Mouse (Mus musculus) neural tube, embryonic 14.5 days (tissue): ENCODE results near the gene Nrxn3. TPM values are rescaled to one million over a fixed set of nuclear protein-coding genes. Genes with fewer than 3 reads are reported as not detected.

Experiments
- ATAC-seq: fragments of 200-750 bp; cut with Nextera tagmentation; 2 replicates; pipeline ENCODE4 v1.8.0; 2017; ENCODE audit warnings: low read depth, mild to moderate bottlenecking, moderate TSS enrichment, moderate library complexity
- H3K27ac ChIP-seq: fragments of 300-500 bp; sonication (generic); 2 replicates; pipeline ENCODE4 v1.5.1; 2014; ENCODE audit warnings: low read depth, mild to moderate bottlenecking, control low read depth, low read length, moderate library complexity, mixed read lengths
- H3K27me3 ChIP-seq: fragments of 300-500 bp; sonication (generic); 2 replicates; pipeline ENCODE4 v1.6.1; 2014; ENCODE audit warnings: low read length; ENCODE audit not compliant: control insufficient read depth, insufficient read depth
- H3K36me3 ChIP-seq: fragments of 300-500 bp; sonication (generic); 2 replicates; pipeline ENCODE4 v1.6.1; 2014; ENCODE audit warnings: low read length, mixed read lengths; ENCODE audit not compliant: control insufficient read depth, insufficient read depth
- H3K4me1 ChIP-seq: fragments of 300-500 bp; sonication (generic); 2 replicates; pipeline ENCODE4 v1.6.1; 2014; ENCODE audit warnings: low read length; ENCODE audit not compliant: control insufficient read depth, insufficient read depth
- H3K4me2 ChIP-seq: fragments of 300-500 bp; sonication (generic); 2 replicates; pipeline ENCODE4 v1.6.1; 2014; ENCODE audit warnings: mild to moderate bottlenecking, low read depth, low read length, control low read depth
- H3K4me3 ChIP-seq: fragments of 300-500 bp; sonication (generic); 2 replicates; pipeline ENCODE4 v1.5.1; 2014; ENCODE audit warnings: low read depth, low read length, control low read depth, mixed read lengths
- H3K9ac ChIP-seq: fragments of 300-500 bp; sonication (generic); replicated peaks from 2 replicates; pipeline ENCODE4 v1.6.1; 2014; ENCODE audit warnings: low read depth, mild to moderate bottlenecking, control low read depth, low read length, mixed read lengths
- H3K9me3 ChIP-seq: fragments of 300-500 bp; sonication (generic); 2 replicates; pipeline ENCODE4 v1.6.1; 2016; ENCODE audit warnings: low read length; ENCODE audit not compliant: control insufficient read depth
- WGBS: fragments of 180-500 bp; shearing (Covaris S2); extraction: QIAGEN DNeasy Blood & Tissue Kit; methylation state at CpG from one replicate; pipeline ENCODE4 v1.1.7; 2014; 5-methylcytosine and 5-hydroxymethylcytosine counted together
- polyA plus RNA-seq: library from polyadenylated mRNA; unstranded; fragments of >200 nt; fragmentation: Nextera tagmentation; extraction: Ambion mirVana; gene quantifications from 2 replicates; pipeline ENCODE4 v1.2.1, GENCODE M21; 2014

Gene Nrxn3
- polyA plus RNA-seq, 1 experiment from 2014 or later: 159 TPM

DNA sequence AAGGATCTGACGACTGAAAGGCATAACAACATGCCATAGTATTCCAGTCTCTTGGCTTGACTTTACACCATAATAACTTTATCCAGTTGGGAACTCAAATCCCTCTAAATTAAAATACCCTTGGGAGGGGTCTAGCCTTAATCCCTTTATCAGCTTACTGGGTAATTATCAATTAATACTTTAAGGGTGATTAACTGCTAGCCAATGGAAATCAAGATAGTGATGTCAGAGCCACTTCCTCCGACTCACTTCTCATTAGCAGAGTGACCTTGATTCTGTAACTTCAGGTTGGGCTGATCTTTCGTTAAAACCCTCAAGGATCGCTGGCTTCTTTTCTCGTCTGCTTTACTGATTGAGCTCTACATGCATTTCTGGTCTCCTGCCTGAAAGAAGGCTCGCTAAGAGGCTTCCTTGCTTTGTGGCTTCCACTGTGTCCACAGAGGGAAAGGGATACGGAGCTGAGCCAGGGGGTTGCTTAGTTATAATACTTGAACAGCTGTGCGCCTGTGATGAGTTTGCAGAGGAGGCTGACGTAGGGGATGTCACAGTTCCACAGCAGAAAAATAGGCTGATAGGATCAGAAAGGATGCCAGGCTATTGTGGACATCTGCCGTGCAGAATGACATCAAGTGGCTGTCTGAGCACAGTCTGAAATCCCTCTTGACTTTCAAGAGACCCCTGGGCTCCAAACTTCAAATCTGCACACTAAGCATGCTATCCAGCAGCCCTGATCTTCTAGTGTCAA is 352.0 kb downstream of the Nrxn3 start:
- Histone ChIP-seq H3K9me3 (no peaks in the 10 kb centered on the region), H3K9ac (no peak overlapping the region), H3K27ac (no peak overlapping the region), H3K4me2 (no peak overlapping the region), H3K4me1 (no peaks in the 10 kb centered on the region), H3K4me3 (no peak overlapping the region), H3K36me3 (no peaks in the 10 kb centered on the region), H3K27me3 (no peaks in the 10 kb centered on the region)
- ATAC-seq: peak; percentile 38; the same call in 1 of the 2 replicates
- WGBS: 49% methylated on average over 10 of the region's 10 CpGs

GRCm38 (mm10) chr12:89093806-89094479 is 371.3 kb downstream of the Nrxn3 start:
- no peak overlapping the region for H3K27ac ChIP-seq
- no peaks in the 10 kb centered on the region for H3K27me3 ChIP-seq
- no peak overlapping the region for H3K4me2 ChIP-seq
- no peak overlapping the region for H3K9ac ChIP-seq
- WGBS: 82% methylated on average over 8 of the region's 8 CpGs
- no peaks in the 10 kb centered on the region for H3K4me1 ChIP-seq
- no peaks in the 10 kb centered on the region for H3K36me3 ChIP-seq
- no peak for ATAC-seq
- H3K4me3 ChIP-seq: no peak overlapping the region
- no peaks in the 10 kb centered on the region for H3K9me3 ChIP-seq

DNA sequence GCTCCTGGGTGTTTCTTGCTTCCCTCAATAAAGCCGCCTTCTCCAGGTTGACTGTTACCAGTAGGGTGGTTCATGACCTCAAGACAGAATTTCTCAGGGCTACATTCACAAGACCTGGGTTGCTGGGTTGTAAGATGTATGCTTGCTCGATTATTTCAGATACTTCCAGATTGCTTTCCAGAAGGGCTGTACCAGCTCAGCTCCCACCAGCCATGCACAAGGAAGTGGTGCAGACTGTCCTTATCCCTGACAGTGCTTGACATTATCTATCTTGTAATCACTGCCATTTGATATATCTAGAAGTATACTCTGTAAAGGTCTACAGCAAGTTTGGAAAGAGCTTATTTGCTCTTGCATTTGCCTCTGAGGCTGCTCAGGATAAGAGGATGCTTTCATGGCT is 374.9 kb downstream of the Nrxn3 start:
- 94% methylated on average over 2 of the region's 2 CpGs for WGBS
- no peak overlapping the region for H3K4me3 ChIP-seq
- no peaks in the 10 kb centered on the region for H3K4me1 ChIP-seq
- no peak overlapping the region for H3K9ac ChIP-seq
- H3K27me3 ChIP-seq: no peaks in the 10 kb centered on the region
- H3K36me3 ChIP-seq: no peaks in the 10 kb centered on the region
- no peaks in the 10 kb centered on the region for H3K9me3 ChIP-seq
- ATAC-seq: no peak
- H3K4me2 ChIP-seq: no peak overlapping the region
- H3K27ac ChIP-seq: no peak overlapping the region

DNA sequence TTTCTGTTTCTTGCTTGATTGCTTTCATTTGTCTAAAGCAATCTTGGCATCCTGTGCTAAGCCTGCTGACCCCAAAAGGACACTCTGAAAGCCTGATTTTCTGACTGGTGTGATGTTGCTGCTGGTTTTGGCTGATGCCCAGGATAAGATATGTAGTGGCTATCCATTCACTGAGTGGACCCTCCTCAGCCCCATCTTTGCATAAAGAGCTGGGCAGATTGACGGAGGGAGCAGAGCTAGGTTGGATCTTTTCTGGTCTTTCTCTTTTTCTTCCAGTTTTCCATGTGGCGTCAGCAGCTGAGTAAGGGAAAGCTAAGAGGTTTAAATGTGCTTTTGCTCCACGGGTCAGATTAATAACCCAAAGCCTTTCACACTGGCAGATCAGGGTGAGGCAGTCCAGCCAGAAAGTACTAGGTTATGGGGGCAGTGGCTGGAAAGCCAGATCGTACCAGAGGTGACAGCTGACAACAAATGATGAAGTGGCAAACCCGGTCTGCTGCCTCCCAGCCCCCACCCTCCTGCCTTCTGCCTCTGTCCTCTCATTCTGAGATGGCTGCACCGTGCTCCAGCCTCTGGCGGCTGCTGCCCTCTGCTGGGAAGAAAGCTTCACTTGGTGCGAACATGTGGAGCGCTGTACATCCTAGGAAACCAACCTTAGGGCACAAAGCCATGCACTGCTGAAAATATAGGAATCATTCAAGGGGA is 383.5 kb downstream of the Nrxn3 start:
- Histone ChIP-seq H3K27ac (peak overlapping the region; percentile 60), H3K9me3 (no peaks in the 10 kb centered on the region), H3K36me3 (no peaks in the 10 kb centered on the region), H3K4me2 (peak overlapping the region; percentile 35), H3K27me3 (no peaks in the 10 kb centered on the region), H3K4me3 (no peak overlapping the region), H3K4me1 (no peaks in the 10 kb centered on the region), H3K9ac (no peak overlapping the region; the same call in 1 of the 2 replicates)
- ATAC-seq: peak; percentile 97
- 13% methylated on average over 9 of the region's 9 CpGs for WGBS

DNA sequence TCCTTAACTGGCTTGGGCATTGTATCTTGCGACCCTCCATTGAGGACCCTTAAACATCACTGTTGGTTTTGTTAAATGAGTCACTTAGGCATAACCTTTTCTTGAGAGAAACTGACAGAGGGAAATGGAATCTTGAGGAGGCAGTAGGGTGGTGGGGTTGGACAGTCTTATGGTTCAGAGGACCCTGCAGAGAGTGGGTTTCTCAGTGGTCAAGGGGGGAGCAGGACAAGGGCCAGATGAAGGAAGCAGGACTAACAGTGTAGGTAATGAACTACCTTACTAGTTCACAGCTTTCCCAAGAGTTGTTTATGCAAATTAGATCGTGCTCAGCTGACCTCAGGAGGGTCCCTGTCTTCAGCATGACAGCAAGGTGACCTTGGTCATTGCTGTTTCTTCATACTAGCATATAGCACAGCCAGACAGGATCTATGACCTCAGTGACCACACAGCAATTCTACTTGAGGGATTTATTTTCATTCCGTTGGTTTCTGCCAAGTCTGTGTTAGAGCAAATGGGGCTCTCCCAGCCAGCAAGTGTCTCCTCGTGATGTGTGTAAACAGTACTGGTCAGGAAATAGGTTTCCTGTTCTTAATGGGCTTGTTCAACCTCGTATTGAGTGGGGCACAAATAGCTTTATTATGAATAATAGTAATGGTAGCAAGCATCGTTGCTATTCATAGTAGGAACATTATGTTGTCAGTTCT is 384.4 kb downstream of the Nrxn3 start:
- ATAC-seq: no peak
- H3K9me3 ChIP-seq: no peaks in the 10 kb centered on the region
- no peaks in the 10 kb centered on the region for H3K36me3 ChIP-seq
- no peaks in the 10 kb centered on the region for H3K4me1 ChIP-seq
- H3K4me2 ChIP-seq: no peak overlapping the region
- H3K27ac ChIP-seq: no peak overlapping the region
- WGBS: 63% methylated on average over 6 of the region's 6 CpGs
- no peak overlapping the region for H3K9ac ChIP-seq
- no peak overlapping the region for H3K4me3 ChIP-seq
- no peaks in the 10 kb centered on the region for H3K27me3 ChIP-seq

GRCm38 (mm10) chr12:89109779-89110335 is 387.2 kb downstream of the Nrxn3 start:
- H3K27me3 ChIP-seq: no peaks in the 10 kb centered on the region
- H3K4me2 ChIP-seq: no peak overlapping the region
- peak overlapping the region; percentile 56 for H3K27ac ChIP-seq
- H3K9ac ChIP-seq: no peak overlapping the region
- no peaks in the 10 kb centered on the region for H3K36me3 ChIP-seq
- H3K9me3 ChIP-seq: no peaks in the 10 kb centered on the region
- no peak overlapping the region for H3K4me3 ChIP-seq
- 67% methylated on average over 7 of the region's 7 CpGs for WGBS
- peak; percentile 38; the same call in 1 of the 2 replicates for ATAC-seq
- H3K4me1 ChIP-seq: no peaks in the 10 kb centered on the region

- H3K36me3 ChIP-seq: no peaks in the 10 kb centered on the region
- no peak overlapping the region for H3K4me3 ChIP-seq
- H3K9ac ChIP-seq: no peak overlapping the region
- H3K9me3 ChIP-seq: no peaks in the 10 kb centered on the region
- H3K4me2 ChIP-seq: no peak overlapping the region
- peaks cover 3% of the 10 kb centered on the region; the same call in 1 of the 2 replicates for H3K4me1 ChIP-seq
- H3K27ac ChIP-seq: peak overlapping the region; percentile 34; the same call in 1 of the 2 replicates
- H3K27me3 ChIP-seq: no peaks in the 10 kb centered on the region
- WGBS: 32% methylated on average over 4 of the region's 4 CpGs
- ATAC-seq: peak; percentile 67
Observed at GRCm38 (mm10) chr12:89128602-89129001, 405.9 kb downstream of the Nrxn3 start.

- H3K9ac ChIP-seq: no peak overlapping the region
- H3K4me1 ChIP-seq: peaks cover 3% of the 10 kb centered on the region; the same call in 1 of the 2 replicates
- ATAC-seq: peak; percentile 81
- no peak overlapping the region for H3K4me2 ChIP-seq
- no peaks in the 10 kb centered on the region for H3K36me3 ChIP-seq
- H3K4me3 ChIP-seq: no peak overlapping the region
- no peaks in the 10 kb centered on the region for H3K27me3 ChIP-seq
- 63% methylated on average over 9 of the region's 9 CpGs for WGBS
- H3K9me3 ChIP-seq: no peaks in the 10 kb centered on the region
- peak overlapping the region; percentile 34 for H3K27ac ChIP-seq
Observed at GRCm38 (mm10) chr12:89129139-89129907, 406.6 kb downstream of the Nrxn3 start.
